Mouse (Mus musculus) forebrain, embryonic 13.5 days (tissue): ENCODE results near the gene Wfikkn2. TPM values are rescaled to one million over a fixed set of nuclear protein-coding genes. Genes with fewer than 3 reads are reported as not detected.
"Not testable (repeated sequence)": the region's sequence is repeated elsewhere in the genome, so short reads cannot be mapped to it uniquely, and the experiment has no call there.

Experiments
- ATAC-seq: fragments of 200-750 bp; cut with Nextera tagmentation; 2 replicates; pipeline ENCODE4 v1.8.0; 2017
- H3K27ac ChIP-seq: fragments of 300-500 bp; sonication (generic); 2 replicates; pipeline ENCODE4 v1.5.1; 2015; ENCODE audit warnings: inconsistent platforms, mild to moderate bottlenecking, moderate library complexity
- H3K27me3 ChIP-seq: fragments of 300-500 bp; sonication (generic); 2 replicates; pipeline ENCODE4 v1.6.1; 2015; ENCODE audit warnings: mild to moderate bottlenecking, inconsistent platforms
- H3K36me3 ChIP-seq: fragments of 300-500 bp; sonication (generic); 2 replicates; pipeline ENCODE4 v1.6.1; 2015; ENCODE audit warnings: mild to moderate bottlenecking, inconsistent platforms; ENCODE audit not compliant: poor library complexity, severe bottlenecking
- H3K4me1 ChIP-seq: fragments of 300-500 bp; sonication (generic); 2 replicates; pipeline ENCODE4 v1.6.1; 2015; ENCODE audit warnings: inconsistent platforms
- H3K4me2 ChIP-seq: fragments of 300-500 bp; sonication (generic); 2 replicates; pipeline ENCODE4 v1.6.1; 2015; ENCODE audit warnings: inconsistent platforms, mild to moderate bottlenecking, moderate library complexity
- H3K4me3 ChIP-seq: fragments of 300-500 bp; sonication (generic); 2 replicates; pipeline ENCODE4 v1.5.1; 2015; ENCODE audit warnings: mild to moderate bottlenecking, inconsistent platforms
- H3K9ac ChIP-seq: fragments of 300-500 bp; sonication (generic); 2 replicates; pipeline ENCODE4 v1.6.1; 2015; ENCODE audit warnings: mild to moderate bottlenecking, inconsistent platforms
- H3K9me3 ChIP-seq: fragments of 300-500 bp; sonication (generic); replicated peaks from 2 replicates; pipeline ENCODE4 v1.6.1; 2016; ENCODE audit warnings: inconsistent platforms
- WGBS: fragments of 180-500 bp; shearing (Covaris S2); methylation state at CpG from one replicate; pipeline ENCODE4 v1.1.7; 2015; 5-methylcytosine and 5-hydroxymethylcytosine counted together
- polyA plus RNA-seq: library from polyadenylated mRNA; unstranded; fragments of >200 nt; fragmentation: Nextera tagmentation; extraction: Ambion mirVana; gene quantifications from 2 replicates; pipeline ENCODE4 v1.2.1, GENCODE M21; 2015

Wfikkn2 gene
- polyA plus RNA-seq, 1 experiment from 2014 or later = 3.7 TPM

DNA sequence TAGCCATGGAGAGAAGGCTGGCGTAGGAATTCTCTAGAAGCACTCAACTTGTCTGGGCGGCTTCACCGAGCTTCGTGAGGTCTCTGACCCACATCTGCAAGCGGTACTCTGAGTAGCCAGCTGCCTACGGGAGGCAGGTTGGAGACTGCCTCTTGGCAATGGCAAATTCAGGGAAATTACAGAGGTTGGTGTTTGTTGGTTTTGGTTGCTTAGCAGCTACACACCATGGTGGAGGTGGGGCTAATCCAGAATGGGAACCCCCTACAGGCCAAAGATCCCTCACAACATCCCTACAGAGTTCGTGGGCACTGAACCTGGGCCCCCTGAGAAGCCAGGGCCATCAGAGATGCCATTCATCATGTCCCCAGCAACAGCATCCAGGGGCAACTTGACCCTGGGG is 29.4 kb upstream of the Wfikkn2 start:
- ATAC-seq = no peak
- Histone ChIP-seq H3K9ac (no peak overlapping the region), H3K36me3 (no peaks in the 10 kb centered on the region), H3K4me1 (peaks cover 7% of the 10 kb centered on the region; the same call in 1 of the 2 replicates), H3K27ac (no peak overlapping the region), H3K4me2 (no peak overlapping the region), H3K4me3 (no peak overlapping the region), H3K9me3 (no peaks in the 10 kb centered on the region), H3K27me3 (no peaks in the 10 kb centered on the region)
- WGBS = 83% methylated on average over 7 of the region's 7 CpGs

GRCm38 (mm10) chr11:94274206-94274867 is 28.5 kb upstream of the Wfikkn2 start:
- H3K27ac ChIP-seq = no peak overlapping the region
- no peaks in the 10 kb centered on the region for H3K27me3 ChIP-seq
- no peaks in the 10 kb centered on the region for H3K9me3 ChIP-seq
- no peak overlapping the region for H3K9ac ChIP-seq
- WGBS = 92% methylated on average over 10 of the region's 10 CpGs
- H3K4me1 ChIP-seq = peaks cover 7% of the 10 kb centered on the region; the same call in 1 of the 2 replicates
- no peak overlapping the region for H3K4me3 ChIP-seq
- H3K36me3 ChIP-seq = no peaks in the 10 kb centered on the region
- no peak for ATAC-seq
- H3K4me2 ChIP-seq = no peak overlapping the region

DNA sequence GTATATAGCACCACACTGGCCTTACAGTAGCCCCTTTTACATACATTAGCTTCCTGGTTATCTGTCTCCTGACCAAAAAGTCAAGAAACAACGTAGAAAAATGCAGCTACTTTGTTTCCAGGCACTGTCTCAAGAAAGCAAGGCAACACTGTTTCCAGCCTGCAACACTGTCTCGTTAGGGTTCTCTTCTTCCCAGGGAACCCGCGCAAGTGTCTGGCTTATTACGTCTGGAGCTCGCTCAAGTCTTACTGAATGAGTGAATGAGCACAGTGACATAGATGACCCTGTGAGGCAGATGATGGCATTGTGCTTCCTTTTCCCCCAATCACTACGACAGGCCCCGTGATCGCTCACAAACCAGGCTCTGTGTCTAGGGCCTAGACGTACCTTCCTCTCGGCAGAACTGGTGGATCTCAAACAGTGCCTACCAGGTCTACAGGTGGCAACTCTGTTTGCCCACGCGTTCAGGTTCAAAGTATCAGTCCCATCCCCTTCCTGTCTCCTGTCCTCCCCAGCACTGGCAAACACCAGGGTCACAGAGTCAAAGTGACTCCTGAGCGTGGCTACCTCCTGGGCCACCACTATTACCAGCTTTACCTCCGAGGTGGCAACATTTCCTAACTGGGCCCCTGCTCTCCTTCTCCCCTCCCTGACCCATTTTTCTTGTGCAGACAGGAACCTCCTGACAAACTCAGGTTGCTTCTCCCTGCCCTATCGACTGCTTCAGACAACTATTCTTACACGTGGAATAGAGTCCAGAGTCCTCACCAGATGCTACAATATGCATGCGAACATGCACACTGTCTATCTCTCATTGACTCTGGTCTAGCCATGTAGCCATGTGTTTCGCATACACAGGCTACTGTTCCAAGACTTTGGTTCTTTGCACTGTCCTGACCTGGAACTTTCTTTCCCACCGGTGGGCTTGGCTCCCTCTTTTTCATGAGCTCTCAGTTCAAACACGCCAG is 27.4 kb upstream of the Wfikkn2 start:
- no peaks in the 10 kb centered on the region for H3K27me3 ChIP-seq
- H3K9ac ChIP-seq = no peak overlapping the region
- H3K9me3 ChIP-seq = no peaks in the 10 kb centered on the region
- H3K4me3 ChIP-seq = no peak overlapping the region
- H3K36me3 ChIP-seq = no peaks in the 10 kb centered on the region
- no peak overlapping the region for H3K27ac ChIP-seq
- no peak overlapping the region for H3K4me2 ChIP-seq
- ATAC-seq = no peak
- H3K4me1 ChIP-seq = peaks cover 7% of the 10 kb centered on the region; the same call in 1 of the 2 replicates
- WGBS = 83% methylated on average over 21 of the region's 21 CpGs

DNA sequence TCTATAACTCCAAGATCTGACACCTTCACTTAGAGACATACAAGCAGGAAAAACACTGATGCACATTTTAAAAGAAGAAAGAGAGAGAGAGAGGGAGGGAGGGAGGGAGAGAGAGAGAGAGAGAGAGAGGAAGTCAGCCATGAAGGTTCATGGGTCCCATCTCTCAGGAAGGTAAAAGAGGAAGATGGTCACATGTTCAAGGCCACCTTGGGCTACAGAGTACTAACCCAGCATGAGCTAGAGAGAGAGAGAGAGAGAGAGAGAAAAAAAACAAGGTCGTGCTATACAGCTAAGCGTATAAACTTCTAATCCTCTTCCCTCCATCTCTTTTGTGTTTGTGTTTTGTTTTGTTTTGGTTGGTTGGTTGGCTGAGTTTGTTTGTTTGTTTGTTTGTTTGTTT is 25.2 kb upstream of the Wfikkn2 start:
- Histone ChIP-seq H3K27me3 (no peaks in the 10 kb centered on the region), H3K36me3 (no peaks in the 10 kb centered on the region), H3K4me3 (no peak overlapping the region), H3K9ac (no peak overlapping the region), H3K4me2 (no peak overlapping the region), H3K9me3 (no peaks in the 10 kb centered on the region), H3K4me1 (no peaks in the 10 kb centered on the region), H3K27ac (no peak overlapping the region)
- no peak for ATAC-seq
- WGBS = 87% methylated on average over 2 of the region's 2 CpGs

DNA sequence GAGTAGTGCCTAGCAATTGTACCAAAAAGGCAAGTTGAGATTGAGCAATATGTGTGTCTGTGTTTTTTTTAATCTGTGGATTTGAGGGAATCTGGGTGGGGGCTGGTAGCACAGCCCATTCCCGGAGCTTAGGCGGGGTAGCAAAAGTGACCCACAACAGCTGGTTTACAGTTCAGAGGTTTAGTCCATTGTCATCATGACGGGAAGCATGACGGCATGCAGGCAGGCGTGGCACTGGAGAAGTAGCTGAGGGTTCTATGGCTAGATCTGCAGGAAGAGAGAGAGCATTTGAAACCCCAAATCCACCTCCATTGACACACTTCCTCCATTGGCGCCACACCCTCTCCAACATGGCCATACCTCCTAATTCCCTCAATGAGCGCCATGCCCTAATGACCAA is 24.1 kb upstream of the Wfikkn2 start:
- WGBS = 87% methylated on average over 7 of the region's 7 CpGs
- Histone ChIP-seq H3K9me3 (no peaks in the 10 kb centered on the region), H3K9ac (no peak overlapping the region), H3K4me1 (peaks cover 6% of the 10 kb centered on the region; the same call in 1 of the 2 replicates), H3K36me3 (no peaks in the 10 kb centered on the region), H3K27ac (no peak overlapping the region), H3K27me3 (no peaks in the 10 kb centered on the region), H3K4me2 (no peak overlapping the region), H3K4me3 (no peak overlapping the region)
- ATAC-seq = no peak

DNA sequence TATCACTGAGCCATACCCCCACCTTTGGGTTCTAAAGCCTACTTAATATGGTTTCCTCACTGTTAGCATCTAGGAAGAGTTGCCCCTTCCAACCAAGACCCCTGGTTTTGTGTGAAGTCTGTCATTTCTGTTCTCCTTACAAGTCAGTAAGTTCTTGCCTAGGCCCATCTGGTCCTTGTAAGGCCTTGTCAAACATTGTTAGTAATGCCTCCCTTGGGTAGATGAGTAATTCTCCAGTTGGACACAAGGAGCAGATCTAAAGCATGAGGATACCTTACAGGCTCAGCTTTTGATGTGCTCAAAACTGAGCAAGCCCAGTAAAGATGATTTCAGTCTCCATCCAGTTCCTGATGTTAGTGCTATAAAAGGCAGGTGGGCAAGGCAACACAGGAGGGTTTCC is 23.0 kb upstream of the Wfikkn2 start:
- H3K4me1 ChIP-seq = peaks cover 6% of the 10 kb centered on the region; the same call in 1 of the 2 replicates
- H3K27ac ChIP-seq = no peak overlapping the region

GRCm38 (mm10) chr11:94266155-94266554 is 20.4 kb upstream of the Wfikkn2 start:
- H3K4me3 ChIP-seq, H3K9me3 ChIP-seq, H3K9ac ChIP-seq, H3K4me1 ChIP-seq, ATAC-seq, H3K27me3 ChIP-seq, H3K4me2 ChIP-seq, H3K36me3 ChIP-seq, H3K27ac ChIP-seq: not testable (repeated sequence)
- WGBS = 86% methylated on average over 3 of the region's 3 CpGs

More for the DNA sequence above, 23.0 kb upstream of the Wfikkn2 start:
- Histone ChIP-seq H3K9me3 (no peaks in the 10 kb centered on the region), H3K9ac (no peak overlapping the region), H3K27me3 (no peaks in the 10 kb centered on the region), H3K4me3 (no peak overlapping the region), H3K4me2 (no peak overlapping the region), H3K36me3 (no peaks in the 10 kb centered on the region)
- ATAC-seq = no peak

GRCm38 (mm10) chr11:94265134-94265785 is 19.5 kb upstream of the Wfikkn2 start:
- H3K36me3 ChIP-seq = no peaks in the 10 kb centered on the region
- H3K9ac ChIP-seq = peak overlapping the region; percentile 53
- H3K4me1 ChIP-seq = peaks cover 6% of the 10 kb centered on the region; the same call in 1 of the 2 replicates
- no peaks in the 10 kb centered on the region for H3K9me3 ChIP-seq
- WGBS = 1% methylated on average over 18 of the region's 18 CpGs
- peak overlapping the region; percentile 59 for H3K4me2 ChIP-seq
- 0 out of 2 replicates have a peak overlapping the region, but pooled peaks have one; percentile 1 for H3K27ac ChIP-seq
- H3K27me3 ChIP-seq = no peaks in the 10 kb centered on the region
- ATAC-seq = peak; percentile 78
- H3K4me3 ChIP-seq = peak overlapping the region; percentile 36

DNA sequence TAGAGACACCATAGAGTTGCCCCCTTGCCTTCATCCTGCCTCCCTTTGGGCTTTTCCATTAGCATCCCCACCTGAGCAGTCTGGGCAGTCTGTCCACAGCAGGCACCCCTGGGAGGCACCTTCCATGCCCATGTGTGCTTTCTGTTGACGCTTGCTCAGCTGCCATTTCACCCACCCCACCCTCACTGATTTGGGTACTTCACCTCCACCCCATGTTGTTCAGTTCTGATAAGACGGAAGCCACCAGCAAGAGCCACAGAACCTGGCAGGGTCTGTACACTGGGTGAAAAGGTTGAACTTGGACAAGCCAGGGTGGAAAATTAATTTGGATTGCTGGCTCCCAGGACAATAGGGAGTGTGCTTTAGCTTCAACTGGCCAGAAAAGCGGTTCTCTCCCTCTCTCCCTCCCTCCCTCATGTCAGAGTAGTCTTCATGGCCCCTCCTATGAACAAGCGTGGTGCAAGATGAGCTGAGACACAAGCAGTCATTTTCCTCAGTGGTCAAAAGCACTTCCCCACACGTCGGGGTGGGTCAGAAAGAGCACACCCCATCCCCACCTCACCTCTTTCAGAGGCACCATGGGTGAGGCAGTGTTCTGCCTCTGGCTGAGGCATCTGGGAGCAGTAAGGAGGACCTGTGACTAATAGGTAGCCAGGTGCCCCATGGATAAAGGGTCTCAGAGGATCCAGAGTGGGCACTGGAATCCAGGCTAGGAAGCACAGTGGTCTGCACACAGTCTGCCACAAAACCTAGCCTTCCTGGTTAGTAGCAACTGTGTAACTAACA is 16.0 kb upstream of the Wfikkn2 start:
- no peak overlapping the region for H3K27ac ChIP-seq
- no peaks in the 10 kb centered on the region for H3K9me3 ChIP-seq
- H3K27me3 ChIP-seq = no peaks in the 10 kb centered on the region
- peaks cover 13% of the 10 kb centered on the region for H3K4me1 ChIP-seq
- H3K4me2 ChIP-seq = no peak overlapping the region
- no peak overlapping the region for H3K9ac ChIP-seq
- H3K36me3 ChIP-seq = no peaks in the 10 kb centered on the region
- no peak for ATAC-seq
- H3K4me3 ChIP-seq = no peak overlapping the region
- 82% methylated on average over 6 of the region's 6 CpGs for WGBS

- Histone ChIP-seq H3K4me3 (no peak overlapping the region), H3K27me3 (no peaks in the 10 kb centered on the region), H3K4me1 (peaks cover 6% of the 10 kb centered on the region; the same call in 1 of the 2 replicates), H3K9ac (no peak overlapping the region), H3K4me2 (no peak overlapping the region), H3K36me3 (no peaks in the 10 kb centered on the region), H3K27ac (no peak overlapping the region), H3K9me3 (no peaks in the 10 kb centered on the region)
- 42% methylated on average over 4 of the region's 4 CpGs for WGBS
- no peak for ATAC-seq
Measured at GRCm38 (mm10) chr11:94259814-94260213, 14.0 kb upstream of the Wfikkn2 start.

GRCm38 (mm10) chr11:94257987-94258386 is 12.2 kb upstream of the Wfikkn2 start:
- Histone ChIP-seq H3K36me3 (no peaks in the 10 kb centered on the region), H3K4me2 (no peak overlapping the region), H3K27ac (no peak overlapping the region), H3K9ac (no peak overlapping the region), H3K4me1 (peaks cover 6% of the 10 kb centered on the region; the same call in 1 of the 2 replicates), H3K9me3 (no peaks in the 10 kb centered on the region), H3K27me3 (no peaks in the 10 kb centered on the region), H3K4me3 (no peak overlapping the region)
- ATAC-seq = peak; percentile 74; the same call in 1 of the 2 replicates
- 61% methylated on average over 14 of the region's 14 CpGs for WGBS
